Mouse (Mus musculus): Measurements from ENCODE around the gene Fkbp5.

Fkbp5 gene

DNA sequence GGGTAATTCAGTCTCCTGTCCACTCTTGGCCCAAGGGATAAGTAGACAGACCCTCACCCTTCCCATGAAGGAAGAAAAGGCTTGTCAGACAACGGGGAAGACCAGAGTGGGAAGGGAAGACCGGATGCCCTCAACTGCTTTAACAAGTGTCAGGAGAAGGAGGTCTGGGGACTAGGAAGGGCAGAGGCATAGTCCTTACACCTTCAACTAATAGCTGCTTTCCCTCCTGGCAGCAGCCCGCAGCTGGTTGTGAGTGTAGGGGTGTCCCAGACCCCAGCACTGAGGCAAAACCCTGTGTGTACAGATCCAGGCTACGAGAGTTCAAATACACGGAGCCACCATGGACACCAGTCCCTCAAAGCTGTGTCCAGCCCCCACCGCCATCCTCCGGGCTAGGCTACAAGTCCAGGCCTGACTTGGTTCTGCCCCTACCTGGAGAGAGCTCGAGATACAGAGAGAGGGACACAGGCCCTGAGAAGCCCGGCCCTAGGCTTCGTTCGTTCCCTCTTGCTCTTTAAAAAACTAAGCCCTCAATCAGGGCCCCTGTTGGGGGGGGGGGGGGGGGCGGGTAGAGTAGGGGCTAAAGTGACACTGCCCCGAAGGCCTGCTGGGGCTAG lies 168.0 kb downstream of the Fkbp5 start:
- in situ Hi-C loops (cut with MseI, MboI), result no loop called here

All from mouse trophoblast stem cell (cell line).